Mouse (Mus musculus): ENCODE measurements around the gene Cecr2.
"Not testable (repeated sequence)": the region's sequence is repeated elsewhere in the genome, so short reads cannot be mapped to it uniquely, and the experiment has no call there.

Cecr2 gene

DNA sequence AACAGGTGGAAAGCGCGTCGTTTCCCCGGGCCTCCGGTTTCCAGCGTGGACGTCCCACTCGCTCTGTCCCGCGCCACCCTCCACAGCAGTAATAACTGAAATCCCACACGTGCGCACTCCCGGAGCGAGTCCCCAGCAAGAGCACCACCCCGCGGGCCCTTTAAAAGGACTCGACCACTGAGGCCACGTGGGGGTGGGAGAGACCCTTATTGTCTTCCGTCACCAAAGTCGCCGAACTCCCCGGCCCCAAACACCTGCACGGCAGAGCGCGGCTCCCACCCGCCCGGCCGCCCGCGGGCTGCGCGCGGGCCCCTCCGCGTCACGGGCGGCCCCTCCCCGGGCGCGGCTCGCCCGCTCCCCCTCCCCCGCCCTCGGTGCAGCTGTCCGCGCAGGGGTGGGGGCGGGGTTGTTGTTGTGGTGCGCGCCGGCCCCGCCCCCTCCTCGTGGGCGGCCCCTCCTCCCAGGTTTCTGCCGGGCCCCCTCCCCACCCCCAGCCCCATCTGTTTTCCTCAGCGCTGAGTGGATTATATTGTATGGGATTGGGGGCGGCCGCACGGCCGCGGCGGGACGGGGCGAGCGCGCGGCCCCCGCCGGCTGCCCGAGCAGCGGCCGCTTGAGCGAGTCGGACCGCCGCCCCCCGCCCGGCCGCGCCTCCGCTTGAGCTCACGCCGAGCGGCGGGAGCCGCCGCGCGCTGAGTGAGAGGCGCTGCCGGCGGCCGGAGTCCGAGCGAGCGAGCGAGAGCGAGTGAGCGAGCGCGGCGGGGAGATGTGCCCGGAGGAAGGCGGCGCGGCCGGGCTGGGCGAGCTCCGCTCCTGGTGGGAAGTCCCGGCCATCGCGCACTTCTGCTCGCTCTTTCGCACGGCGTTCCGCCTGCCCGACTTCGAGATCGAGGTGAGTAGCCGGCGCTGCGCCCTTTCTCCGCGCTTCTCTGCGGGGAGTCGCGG lies at the start of gene Cecr2:
Cecr2 (plus strand) TSS at position 554 of the 945 bp plus-strand sequence.
- DNase-seq (ENCODE audit: low read depth, low spot score): peak; percentile 74

DNA sequence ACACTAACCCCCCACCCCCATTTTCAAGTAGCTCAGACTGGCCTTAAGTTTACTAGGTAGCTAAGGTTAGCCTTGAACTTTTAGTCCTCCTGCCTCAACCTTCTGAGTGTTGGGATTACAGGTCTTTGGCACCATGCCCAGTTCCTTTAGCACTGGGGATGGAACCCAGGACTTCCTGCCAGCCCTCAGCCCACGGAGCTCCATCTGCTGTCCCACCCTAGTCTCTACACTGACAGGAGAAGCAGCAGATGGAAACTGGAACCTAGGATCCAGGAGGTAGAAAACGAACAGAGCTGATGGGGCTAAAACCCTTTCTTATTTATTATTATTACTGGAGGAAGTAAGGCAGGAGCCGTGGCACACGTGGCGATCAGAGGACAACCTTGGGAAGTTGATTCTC lies 48.6 kb upstream of the Cecr2 start:
- peak; percentile 57 for DNase-seq (ENCODE audit: low read depth, low spot score)

DNA sequence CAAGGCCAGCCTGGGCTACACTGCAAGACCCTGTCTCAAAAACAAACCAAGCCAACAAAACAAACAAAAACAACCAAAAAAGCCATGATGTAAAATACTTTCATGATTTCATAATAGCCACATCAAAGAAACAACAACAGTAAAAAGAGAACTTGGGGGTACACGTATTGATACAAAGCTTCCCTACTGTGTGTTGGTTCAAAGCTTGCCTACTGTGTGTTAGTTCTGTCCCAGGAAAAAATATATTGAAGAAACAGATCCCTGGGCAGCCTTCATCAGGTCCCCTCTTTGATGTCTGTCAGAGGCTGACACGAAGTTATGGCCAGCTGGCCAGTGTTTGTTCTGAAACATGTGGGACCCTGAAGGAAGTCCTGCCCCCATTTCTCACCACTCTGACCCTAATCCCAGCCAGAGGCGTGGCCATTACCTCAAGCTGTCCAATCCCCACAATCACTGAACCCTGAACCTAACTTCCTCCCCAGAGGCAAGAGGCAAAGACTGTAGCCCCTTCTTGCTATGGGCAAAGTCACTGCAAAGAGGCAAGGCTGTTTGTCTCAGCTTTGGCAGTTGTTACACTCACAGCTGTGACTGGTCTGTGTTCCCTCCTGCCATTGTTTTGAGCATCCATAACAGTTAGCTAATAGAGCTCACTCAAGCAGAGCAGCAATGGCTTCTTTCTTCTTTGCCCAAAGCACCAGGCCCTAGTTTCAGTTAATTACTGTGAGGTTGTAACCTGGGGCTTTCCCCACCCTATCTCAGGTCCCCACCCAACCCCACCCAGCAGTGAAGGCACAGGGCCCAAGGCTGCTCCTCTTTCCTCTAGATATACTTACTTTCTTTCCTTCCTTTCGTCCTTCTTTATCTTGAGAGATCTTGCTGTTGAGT lies 47.4 kb upstream of the Cecr2 start:
- DNase-seq (ENCODE audit: low read depth, low spot score): no peak

DNA sequence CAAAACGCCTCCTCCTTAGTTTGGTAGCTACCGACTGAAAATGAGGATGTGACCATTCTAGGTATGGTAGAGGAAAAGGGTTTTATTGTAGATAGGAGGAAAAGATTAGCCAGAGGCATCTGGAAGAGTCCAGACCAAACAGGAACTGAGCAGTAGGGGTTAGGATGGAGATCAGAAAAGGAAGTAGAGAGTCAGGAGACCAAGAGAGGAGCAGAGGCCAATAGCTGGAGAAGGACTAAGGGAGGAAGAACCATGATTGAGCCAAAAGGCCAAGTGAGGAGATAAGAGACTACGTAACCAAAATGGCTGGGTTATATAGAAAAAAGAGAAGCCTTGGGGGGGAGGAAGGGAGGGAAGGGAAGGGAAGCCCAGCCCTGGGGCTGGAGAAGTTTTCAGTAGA lies 46.0 kb upstream of the Cecr2 start:
- no peak for DNase-seq (ENCODE audit: low read depth, low spot score)

DNA sequence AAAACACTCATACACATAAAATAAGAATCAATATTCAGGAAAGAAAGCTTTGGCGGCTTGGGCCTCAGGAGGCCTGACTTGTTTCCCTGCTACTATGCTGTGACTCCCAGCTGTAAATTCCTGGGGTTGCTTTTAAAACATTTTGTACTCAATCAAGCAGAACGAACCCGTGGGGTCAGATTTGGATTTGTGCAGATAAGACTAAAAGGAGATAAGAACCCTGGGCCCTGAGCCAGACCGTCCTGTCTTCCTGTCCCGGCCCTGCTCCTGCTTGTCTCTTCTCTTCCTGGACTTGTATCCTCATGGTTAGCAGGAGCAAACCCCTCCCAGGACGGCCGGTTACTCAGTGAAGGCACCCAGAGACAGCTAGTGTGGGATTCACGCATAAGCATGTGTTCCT lies 41.1 kb upstream of the Cecr2 start:
- DNase-seq (ENCODE audit: low read depth, low spot score): no peak

DNA sequence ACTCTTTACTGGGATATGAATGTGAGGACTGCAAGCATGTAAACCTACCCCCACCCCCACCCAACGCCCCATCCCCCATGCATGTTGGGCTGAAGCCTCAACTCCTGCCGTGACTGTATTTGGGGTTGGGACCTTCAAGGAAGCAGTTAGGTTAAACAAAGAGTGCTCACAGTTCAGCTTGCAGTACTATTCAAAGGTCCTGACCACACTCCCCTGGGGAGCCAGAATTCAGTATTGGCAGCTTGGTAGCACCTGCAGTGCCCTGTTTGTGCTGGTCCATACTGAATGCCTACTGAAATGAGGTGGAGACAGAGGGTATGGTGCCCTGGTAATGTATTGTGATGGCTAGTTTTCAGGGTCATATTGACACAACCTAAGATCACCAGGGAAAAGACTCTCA lies 39.1 kb upstream of the Cecr2 start:
- DNase-seq (ENCODE audit: low read depth, low spot score): no peak

DNA sequence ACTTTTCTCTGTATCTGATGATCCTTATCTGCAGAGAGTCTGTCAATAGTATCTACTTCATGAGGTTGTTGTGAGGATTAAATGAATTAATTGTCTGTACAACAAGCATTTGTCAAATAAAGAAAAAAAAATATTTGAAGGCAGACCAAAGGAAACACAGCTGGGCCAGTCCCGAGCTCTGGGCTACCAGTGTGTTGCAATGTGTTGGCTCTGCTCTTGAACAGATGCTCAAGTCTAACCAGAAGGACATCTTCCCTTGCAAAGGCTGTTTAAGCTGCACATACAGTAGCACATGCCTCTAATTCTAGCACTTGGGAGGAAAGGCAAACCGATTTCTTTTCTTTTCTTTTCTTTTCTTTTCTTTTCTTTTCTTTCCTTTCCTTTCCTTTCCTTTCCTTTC lies 37.2 kb upstream of the Cecr2 start:
- peak; percentile 59 for DNase-seq (ENCODE audit: low read depth, low spot score)

DNA sequence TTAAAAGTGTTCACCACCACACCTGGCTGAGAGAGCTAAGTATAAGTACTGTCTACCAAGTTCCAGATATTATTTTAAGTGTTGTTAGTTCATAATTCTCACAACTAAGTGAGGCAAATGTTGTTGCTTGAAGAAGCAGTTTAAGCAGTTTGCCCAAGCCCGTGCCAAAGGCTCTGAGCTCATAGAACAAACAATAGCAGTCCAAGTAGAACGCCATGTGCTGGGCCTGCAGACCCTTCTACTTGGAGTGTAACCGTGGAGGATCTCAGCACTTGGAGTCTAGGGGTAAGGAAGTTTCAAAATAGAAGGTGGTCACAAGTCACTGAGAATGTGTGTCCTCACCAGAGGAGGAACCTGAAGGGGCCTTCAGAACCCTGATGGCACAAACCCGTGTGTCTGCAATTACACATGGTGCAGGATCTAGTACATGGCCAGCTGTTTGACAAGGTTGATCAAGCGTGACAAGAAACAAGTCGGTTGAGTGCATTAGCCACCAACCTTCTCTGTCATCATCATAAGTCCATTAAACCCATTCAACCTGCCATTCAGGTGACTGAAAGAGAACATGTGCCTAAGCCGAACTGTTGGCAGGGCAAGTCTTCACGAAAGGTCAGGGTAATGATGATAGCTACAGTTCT lies 30.7 kb upstream of the Cecr2 start:
- DNase-seq (ENCODE audit: low read depth, low spot score): no peak

DNA sequence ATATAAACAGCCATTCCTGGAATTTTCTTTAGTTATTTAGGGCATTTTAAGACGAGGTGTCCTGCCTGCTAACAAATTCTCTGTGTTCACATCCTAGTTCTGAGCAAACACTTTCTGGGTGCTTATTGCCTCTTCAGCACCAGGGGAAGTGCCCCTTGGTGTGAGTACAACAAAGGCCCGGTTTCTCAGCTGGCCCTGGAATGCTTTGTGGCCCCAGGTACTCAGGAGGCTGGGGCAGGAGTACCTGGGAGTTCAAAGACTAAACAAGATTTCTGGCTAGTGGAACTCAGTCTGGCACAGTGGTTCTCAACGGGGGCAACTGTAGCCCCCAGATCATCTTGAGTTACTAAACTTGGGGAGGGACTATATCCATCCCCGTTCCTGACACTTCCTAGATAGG lies 26.6 kb upstream of the Cecr2 start:
- no peak for DNase-seq (ENCODE audit: low read depth, low spot score)

DNA sequence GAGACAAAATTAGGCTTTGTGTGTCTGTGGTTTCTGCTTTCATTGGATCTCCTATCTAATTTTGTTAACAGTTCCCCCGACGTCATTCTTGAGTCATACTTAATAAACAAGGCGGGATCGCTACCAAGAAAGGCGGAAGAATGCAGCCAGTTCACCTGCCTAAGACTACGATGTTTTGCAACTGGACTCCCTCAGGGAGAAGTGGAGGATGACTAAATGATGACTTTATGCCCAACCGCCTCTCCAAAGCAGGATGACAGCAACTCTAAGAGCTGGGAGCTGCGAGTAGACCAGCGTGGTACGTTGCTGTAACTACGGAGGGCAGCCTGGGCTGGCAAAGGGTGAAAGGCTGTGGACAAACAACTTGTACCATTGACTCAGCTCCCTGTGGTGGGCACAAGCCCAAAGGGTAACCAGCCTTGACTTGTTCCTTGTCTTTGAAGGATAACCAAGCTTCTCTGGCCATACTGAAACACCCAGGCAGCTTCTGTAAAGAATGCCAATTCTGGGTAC lies 24.2 kb upstream of the Cecr2 start:
- no peak for DNase-seq (ENCODE audit: low read depth, low spot score)

DNA sequence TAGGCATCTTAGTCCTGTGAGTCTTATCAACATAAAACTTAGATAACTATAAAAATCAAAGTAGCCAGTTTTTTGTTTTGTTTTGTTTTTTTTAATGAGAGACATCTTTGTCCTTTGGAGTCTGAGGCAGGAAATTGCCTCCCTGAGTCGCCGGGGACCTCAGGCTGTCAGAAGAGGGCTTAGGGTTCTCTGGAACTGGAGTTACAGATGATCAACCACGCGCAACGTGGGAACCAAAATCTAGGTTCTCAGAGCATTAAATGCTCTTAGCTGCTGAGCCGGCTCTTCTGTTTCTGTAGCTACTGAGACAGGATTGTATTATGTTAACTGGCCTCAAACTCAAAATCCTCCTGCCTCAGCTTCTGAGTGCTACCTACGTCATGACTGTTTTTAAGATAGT lies 22.4 kb upstream of the Cecr2 start:
- no peak for DNase-seq (ENCODE audit: low read depth, low spot score)

DNA sequence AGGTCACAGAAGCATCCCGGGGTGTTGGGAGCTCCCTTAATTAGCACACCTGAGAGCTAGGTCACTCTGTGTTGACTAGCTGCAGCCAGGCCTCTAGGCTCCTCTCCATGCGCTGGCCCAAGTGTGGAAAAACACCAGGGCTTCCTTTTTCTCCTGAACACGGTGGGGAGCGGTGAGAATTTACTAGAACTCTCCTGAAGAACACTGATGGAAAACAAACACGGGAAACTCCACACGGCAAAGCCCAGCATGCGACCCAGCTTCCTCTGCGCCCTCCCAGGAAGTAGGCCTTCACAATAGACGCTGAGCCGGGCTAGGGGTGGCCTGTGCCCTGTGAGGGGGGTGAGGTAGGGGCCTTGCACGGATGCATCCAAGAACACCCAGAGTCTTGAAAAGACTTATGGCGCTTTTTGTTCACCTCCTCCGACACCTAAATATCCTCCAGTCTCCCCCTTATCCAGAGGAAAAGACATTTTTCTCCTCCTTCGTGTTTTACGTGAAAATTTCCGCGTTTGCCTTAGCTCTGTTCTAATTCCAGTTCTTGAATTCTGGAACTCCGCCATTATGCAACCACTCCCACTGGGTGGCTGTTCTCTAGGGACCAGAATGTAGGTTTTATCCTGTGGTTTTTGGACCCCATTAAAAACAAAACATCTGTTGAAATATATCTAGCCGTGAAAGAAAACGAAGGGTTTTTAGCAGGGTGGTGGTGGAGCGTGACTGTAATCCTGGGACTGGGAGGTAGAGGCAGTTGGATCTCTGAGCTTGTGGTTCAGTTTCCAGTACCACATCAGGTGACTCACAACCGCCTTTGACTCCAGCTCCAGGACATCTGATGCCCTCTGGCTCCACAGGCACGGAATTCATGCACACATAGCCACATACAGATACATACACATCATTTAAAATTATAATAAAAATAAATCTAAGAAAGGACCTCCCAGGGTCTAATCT lies 21.5 kb upstream of the Cecr2 start:
- peak; percentile 11 for DNase-seq (ENCODE audit: low read depth, low spot score)

DNA sequence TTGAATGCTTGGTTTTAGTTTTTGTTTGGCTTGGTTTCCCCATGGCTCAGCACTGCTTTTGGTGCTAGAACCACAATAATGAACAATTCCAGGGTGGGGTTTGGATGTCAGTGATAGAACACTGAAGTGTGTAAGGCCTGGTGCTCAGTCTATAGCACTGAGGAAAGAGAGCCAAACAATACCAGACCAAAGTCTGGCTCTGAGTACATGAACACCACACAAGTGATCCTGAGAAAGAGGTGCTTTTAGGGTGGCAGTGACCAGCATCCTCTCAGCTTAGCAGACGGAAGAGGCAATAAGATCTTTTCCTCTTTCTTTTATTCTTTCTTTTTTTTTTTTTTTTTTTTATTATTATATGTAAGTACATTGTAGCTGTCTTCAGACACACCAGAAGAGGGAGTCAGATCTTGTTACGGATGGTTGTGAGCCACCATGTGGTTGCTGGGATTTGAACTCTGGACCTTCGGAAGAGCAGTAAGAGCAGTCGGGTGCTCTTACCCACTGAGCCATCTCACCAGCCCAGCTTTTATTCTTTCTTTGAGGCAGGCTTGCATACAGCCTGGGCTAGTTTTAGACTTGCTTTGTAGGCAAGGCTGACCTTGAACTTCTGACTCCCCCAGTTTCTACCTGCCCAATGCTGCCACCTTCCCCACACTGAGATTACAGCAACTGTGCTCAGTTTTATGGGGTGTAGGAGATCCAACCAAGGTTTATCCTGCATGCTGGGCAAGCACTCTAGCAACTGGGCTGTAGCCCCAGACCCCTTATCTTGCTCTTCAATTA lies 18.7 kb upstream of the Cecr2 start:
- not testable (repeated sequence) for DNase-seq (ENCODE audit: low read depth, low spot score)

DNA sequence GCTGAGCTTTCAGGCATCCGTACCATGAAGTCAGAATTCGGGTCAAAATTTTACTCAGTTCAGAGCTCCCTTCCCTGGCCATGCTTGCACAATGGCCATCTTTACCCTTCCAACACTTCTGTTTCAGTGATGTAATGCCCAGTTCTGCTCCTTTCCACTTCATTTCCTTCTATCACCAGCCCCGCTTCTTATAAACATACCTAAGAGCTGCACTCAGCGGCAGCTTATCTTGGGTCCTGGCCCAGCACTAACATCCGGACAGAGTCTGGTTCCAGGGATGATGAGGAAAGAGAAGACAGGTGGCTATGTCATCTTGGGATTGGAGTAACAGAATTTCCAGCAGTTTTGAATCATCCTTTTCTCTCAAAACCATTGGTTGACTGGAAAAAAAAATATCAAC lies 18.0 kb upstream of the Cecr2 start:
- no peak for DNase-seq (ENCODE audit: low read depth, low spot score)

DNA sequence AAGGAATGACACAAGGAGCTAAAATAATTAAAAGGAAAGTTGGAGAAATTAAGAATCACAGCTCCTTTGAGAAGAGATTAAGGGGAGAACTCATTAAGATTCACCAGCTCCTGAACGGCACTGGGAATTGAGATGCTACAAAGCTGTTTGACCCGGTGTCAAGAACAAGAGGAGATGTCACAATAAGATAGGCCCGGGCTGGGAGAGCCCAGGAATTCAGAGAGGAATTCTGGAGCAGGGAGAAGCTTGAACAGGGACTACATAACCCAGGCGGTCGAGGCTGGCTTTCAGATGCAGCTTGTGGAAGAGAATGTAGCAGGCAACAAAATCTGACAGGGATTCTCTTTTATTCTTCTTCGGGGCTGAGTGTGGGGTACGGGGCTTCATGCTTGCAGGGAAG lies 13.5 kb upstream of the Cecr2 start:
- DNase-seq (ENCODE audit: low read depth, low spot score): no peak

DNA sequence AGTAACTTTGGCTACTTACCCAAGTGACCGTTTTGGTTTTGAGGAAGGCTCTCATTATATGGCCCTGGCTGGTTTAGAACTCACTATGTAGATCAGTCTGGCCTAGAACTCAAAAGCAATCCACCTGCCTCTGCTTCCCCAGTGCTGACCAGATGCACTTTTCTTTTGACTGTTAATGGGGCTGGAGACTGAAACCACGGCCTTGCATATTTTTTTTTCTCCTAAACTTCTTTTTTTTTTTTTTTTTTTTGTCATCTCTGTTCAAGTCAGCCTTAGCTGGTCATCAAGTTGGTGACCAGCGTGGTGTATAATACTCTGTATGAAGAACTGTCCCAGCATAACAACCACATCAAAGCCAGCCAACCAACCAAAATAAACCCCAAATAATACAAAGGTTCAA lies 10.5 kb upstream of the Cecr2 start:
- DNase-seq (ENCODE audit: low read depth, low spot score): no peak

DNA sequence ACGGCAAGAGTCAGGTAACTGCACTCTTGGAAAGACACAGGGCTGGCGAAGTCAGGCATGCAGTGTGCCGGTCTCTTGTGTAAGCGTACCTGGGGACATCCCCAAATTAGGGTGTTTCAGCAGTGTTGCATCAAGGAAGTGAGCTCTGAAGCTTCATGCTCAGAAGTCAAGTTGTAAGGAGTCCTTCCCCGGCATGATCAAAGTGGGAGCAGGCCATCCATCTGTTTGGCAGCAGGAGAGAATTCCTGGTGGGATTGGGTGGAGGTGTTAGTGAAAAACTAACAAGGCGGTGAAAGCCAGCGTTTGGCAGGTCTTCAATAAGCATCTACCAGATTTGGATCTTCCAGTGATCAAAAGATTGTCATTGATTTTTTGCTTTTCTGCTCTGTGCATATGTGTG lies 7.3 kb upstream of the Cecr2 start:
- DNase-seq (ENCODE audit: low read depth, low spot score): peak; percentile 59

DNA sequence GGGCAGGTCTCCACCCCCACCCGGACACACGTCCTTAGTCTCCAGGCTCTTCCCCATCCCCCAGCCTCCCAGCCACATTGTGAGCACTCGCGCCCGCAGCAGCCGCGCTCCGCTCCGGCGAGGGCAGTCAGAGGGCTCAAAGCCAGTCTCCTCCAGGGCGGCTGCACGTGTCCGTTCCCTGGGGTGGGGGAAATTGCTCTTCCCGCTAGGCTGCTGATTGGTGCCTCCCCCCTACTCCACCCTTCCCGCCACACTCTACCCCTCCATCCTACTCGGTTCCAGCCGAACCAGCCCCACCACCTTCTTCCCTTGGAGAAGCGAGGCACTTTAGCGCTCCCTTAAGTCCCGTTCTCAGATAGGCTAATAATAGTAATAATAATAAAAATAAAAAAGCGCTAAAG lies 754 bp upstream of the Cecr2 start:
- DNase-seq (ENCODE audit: low read depth, low spot score): peak; percentile 70

DNA sequence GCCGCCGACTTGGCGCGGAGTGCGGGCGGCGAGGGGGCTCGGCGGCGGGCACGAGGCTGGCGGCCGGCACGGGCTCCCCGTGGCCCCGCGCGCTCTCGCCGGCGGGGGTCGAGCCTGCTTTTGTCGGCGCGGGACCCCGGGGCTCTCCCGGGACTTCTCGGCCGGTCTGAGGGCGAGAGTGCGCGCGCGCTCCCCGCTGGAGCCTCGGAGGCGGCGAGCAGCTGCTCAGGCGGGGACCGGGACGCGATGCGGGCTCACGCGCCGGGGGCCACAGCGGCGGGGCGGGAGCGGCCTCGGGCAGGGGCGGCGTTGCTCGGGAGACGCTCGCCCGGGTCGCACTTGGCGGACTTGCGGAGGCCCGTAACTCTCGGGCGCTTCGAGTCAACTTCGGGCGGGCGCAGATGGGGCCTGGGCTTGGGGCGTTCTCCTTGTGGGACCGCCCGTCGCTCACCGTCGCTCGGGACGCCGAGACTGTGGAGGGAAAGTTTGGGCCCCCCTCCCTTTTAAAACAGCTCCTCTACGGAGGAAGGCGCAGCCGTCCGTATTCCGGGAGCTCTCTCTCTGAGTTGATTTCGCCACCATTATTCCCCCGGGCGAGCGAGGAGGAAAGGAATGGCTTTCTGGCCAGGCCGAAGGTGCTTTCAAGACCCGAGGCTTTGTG lies 722 bp downstream of the Cecr2 start:
- peak; percentile 32 for DNase-seq (ENCODE audit: low read depth, low spot score)

DNA sequence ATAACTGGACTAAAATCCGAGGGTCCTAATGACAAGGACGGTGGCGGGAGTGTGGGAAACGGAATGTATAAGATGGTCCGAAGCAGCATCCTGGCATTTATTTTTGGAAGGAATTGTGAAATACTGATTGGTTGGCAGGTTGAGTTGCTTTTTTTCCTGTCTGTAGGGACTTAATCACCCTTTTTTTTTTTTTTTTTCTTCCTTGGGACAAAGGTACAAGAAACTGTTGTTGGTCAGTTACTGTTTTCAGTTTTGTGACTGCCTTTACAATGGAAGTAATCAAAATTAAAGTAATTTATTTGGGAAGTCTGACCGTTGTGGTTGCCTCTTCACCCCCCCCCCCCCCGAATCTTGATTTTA lies 1.2 kb downstream of the Cecr2 start:
- no peak for DNase-seq (ENCODE audit: low read depth, low spot score)

Measured in brain, adult 2 months (tissue).